Mouse (Mus musculus) small intestine, adult 2 months (tissue): ENCODE data around the gene Gm49387.

Experiments used
- CTCF ChIP-seq: fragments of 200-500 bp; IDR thresholded peaks from 2 replicates; pipeline ENCODE4 v1.5.1; 2012; ENCODE audit warnings: low read depth, mild to moderate bottlenecking, control low read depth, inconsistent platforms, low read length, moderate library complexity, mixed read lengths; ENCODE audit not compliant: insufficient replicate concordance, insufficient read length; ENCODE audit errors: extremely low read depth
- POLR2A ChIP-seq: fragments of 200-500 bp; IDR thresholded peaks from 2 replicates; pipeline ENCODE4 v1.6.1; 2012; ENCODE audit warnings: low read depth, mild to moderate bottlenecking, control low read depth, inconsistent platforms, low read length, moderate library complexity

DNA sequence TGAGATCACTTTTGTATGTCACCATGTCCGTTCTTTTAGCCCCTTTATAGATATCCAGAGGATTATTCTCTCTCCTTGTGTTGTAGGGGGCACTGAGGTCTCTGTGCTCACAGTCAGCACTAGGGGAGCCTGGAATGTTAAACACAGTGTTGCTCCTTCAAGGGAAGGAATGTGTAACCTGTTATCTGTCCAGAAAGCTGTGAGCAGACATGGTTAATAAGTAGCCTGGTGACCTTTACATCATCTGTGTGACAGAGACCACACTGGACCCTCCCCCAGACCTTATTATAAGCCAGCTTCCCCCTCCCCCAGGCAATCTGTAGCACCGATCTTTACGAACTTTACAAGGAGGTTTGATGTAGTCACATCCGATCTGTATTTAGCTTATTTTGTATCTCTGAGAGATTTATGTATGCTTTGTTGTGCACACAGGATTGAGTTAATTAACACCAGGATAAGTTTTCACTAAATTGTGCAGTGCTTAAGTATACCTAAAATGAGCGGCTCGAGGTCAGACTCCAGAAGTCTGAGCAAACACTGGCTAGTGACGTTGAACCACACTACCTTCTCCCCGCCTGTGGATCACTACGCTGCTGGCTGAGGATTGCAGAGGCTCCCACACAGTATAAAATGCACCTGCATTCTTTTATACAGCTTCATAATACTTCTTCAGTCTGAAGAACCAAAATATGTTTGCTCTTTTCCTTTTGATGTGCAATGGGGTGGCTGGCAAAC is 75.0 kb downstream of the Gm49387 start:
- TF ChIP-seq CTCF (no peak), POLR2A (no peak)
